Mouse (Mus musculus) liver, embryonic 14.5 days (tissue): ENCODE measurements around the gene Phldb1.

Source experiments
- CTCF ChIP-seq: IDR thresholded peaks from 2 replicates; pipeline ENCODE4 v1.5.1; 2016; ENCODE audit warnings: antibody characterized with exemption, low read depth, control low read depth
- EP300 ChIP-seq: IDR thresholded peaks from 2 replicates; pipeline ENCODE4 v1.6.1; 2016; ENCODE audit warnings: antibody characterized with exemption, low read depth

DNA sequence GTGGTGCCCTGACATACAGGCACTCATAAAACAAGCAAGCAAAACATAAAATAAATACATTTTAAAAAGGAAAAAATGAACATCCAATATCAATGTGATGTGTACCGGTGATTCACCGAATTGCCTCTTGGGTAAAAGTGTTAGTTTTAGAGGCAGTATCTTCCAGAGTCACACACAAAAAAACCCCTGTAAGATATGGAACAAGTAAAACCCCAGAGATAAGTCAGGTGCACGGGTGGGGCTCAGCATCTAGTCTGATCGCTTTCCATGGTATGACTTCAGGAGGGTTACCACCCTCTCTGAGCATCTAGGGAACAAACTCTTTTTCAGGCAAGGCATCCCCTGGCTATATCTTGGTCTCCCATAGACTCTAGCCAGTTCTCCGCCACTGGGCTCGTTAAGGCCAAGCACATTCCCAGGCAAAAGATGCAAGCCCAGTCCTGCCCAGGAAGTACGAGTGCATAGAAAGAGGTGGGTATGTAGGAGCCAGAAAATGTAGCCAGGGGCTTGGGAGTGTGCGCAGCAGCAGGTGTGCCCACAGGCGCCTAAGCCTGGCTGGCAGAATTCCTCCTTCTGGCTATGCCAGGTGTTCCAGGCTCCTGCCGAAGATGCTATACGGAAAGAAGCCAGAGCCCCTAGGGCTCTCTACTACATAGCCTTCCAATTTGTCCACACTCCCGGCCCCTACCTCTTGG lies 15.9 kb downstream of the Phldb1 start:
- no peak for TF ChIP-seq EP300
- TF ChIP-seq CTCF: no peak
